Mouse (Mus musculus) midbrain, embryonic 15.5 days (tissue): ENCODE measurements at regions not wholly inside any gene's neighbourhood (a gene's known extent, or its start where the extent isn't known, plus 50 kb on each side); places are given as distances from the start of the nearest gene placed in this dataset.
"Not testable (repeated sequence)": the region's sequence is repeated elsewhere in the genome, so short reads cannot be mapped to it uniquely, and the experiment has no call there.

ENCODE experiments used
- ATAC-seq: fragments of 200-750 bp; cut with Nextera tagmentation; replicated peaks from 2 replicates; pipeline ENCODE4 v1.8.0; 2017; ENCODE audit warnings: moderate TSS enrichment
- H3K27ac ChIP-seq: fragments of 300-500 bp; sonication (generic); 2 replicates; pipeline ENCODE4 v1.5.1; 2015; ENCODE audit warnings: mild to moderate bottlenecking, inconsistent platforms
- H3K27me3 ChIP-seq: fragments of 300-500 bp; sonication (generic); replicated peaks from 2 replicates; pipeline ENCODE4 v1.6.1; 2015; ENCODE audit warnings: inconsistent platforms
- H3K36me3 ChIP-seq: fragments of 300-500 bp; sonication (generic); replicated peaks from 2 replicates; pipeline ENCODE4 v1.6.1; 2015; ENCODE audit warnings: inconsistent platforms
- H3K4me1 ChIP-seq: fragments of 300-500 bp; sonication (generic); 2 replicates; pipeline ENCODE4 v1.6.1; 2015; ENCODE audit warnings: inconsistent platforms
- H3K4me2 ChIP-seq: fragments of 300-500 bp; sonication (generic); 2 replicates; pipeline ENCODE4 v1.6.1; 2015; ENCODE audit warnings: inconsistent platforms, mild to moderate bottlenecking, moderate library complexity
- H3K4me3 ChIP-seq: fragments of 300-500 bp; sonication (generic); 2 replicates; pipeline ENCODE4 v1.5.1; 2015; ENCODE audit warnings: mild to moderate bottlenecking, inconsistent platforms
- H3K9ac ChIP-seq: fragments of 300-500 bp; sonication (generic); 2 replicates; pipeline ENCODE4 v1.6.1; 2015; ENCODE audit warnings: mild to moderate bottlenecking, inconsistent platforms
- H3K9me3 ChIP-seq: fragments of 300-500 bp; sonication (generic); 2 replicates; pipeline ENCODE4 v1.6.1; 2016; ENCODE audit warnings: inconsistent platforms
- WGBS: fragments of 180-500 bp; shearing (Covaris S2); methylation state at CpG from one replicate; pipeline ENCODE4 v1.1.7; 2015; ENCODE audit warnings: mixed read lengths; 5-methylcytosine and 5-hydroxymethylcytosine counted together

DNA sequence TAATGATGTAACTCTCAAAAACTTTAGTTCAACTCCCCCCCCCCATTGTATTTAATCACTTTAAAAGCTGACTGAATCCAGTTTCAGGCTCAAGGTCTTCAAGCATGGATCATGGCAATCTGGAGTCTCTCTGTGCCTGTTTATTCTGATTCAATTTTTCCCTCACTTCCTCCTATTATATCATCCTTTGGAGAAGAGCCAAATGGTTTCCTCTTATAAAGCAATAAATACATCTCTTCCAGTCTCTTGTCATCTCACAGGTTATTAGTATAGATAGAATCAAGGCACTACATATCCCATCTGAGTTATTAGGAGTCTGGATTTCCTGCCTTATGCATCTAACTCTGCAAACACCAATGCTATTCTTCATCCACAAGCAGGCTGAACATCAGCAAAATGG, 530.2 kb upstream of the Pdcd1 start:
- Histone ChIP-seq H3K4me3 (no peak overlapping the region), H3K9ac (no peak overlapping the region), H3K27ac (no peak overlapping the region), H3K4me1 (no peaks in the 10 kb centered on the region), H3K36me3 (no peaks in the 10 kb centered on the region), H3K9me3 (no peaks in the 10 kb centered on the region), H3K27me3 (no peaks in the 10 kb centered on the region), H3K4me2 (no peak overlapping the region)
- ATAC-seq, result no peak

DNA sequence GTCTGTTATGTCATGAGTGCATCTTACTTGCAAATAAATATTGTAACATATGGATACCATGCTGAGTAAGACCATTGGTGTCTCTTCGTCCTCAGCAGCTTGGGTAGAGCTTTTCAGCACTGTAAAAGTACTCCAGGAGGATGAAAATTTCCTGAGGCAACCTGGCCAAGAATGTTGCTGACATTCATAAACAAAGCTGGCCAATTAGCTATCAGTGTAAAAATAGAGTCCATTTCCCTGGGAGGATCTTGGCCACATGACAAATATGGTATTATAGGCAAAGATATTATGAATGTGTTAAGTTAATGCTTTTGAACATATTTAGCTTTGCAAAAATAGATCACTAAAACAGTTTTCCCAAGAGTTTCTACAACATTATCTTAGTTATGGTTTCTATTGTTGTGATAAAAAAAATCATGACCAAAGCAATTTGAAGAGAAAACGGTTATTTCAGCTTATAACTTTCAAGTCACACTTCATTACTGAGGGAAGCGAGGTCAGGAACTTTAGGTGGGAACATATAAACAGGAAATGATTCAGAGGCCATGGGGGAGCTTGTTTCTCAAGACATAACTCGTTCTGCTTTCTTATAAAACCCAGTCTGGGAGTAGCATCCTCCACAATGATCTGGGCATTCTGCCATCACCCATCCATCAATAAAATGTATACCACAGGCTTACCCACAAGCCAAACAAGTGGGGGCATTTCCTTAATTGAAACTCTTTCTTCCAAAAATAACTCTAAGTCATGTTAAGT, 529.5 kb upstream of the Pdcd1 start:
- Histone ChIP-seq H3K4me3 (no peak overlapping the region), H3K36me3 (no peaks in the 10 kb centered on the region), H3K27ac (no peak overlapping the region), H3K4me1 (no peaks in the 10 kb centered on the region), H3K4me2 (no peak overlapping the region), H3K9ac (no peak overlapping the region), H3K9me3 (no peaks in the 10 kb centered on the region), H3K27me3 (no peaks in the 10 kb centered on the region)
- WGBS, result 67% methylated on average over 4 of the region's 4 CpGs
- no peak for ATAC-seq

- WGBS, result 70% methylated on average over 4 of the region's 4 CpGs
- H3K27ac ChIP-seq, result no peak overlapping the region
- no peak overlapping the region for H3K4me3 ChIP-seq
- no peak overlapping the region for H3K9ac ChIP-seq
- no peak overlapping the region for H3K4me2 ChIP-seq
- no peaks in the 10 kb centered on the region for H3K36me3 ChIP-seq
- peak; percentile 33; the same call in 1 of the 2 replicates for ATAC-seq
- H3K9me3 ChIP-seq, result no peaks in the 10 kb centered on the region
- no peaks in the 10 kb centered on the region for H3K4me1 ChIP-seq
- no peaks in the 10 kb centered on the region for H3K27me3 ChIP-seq
These were observed 480.6 kb upstream of the Pdcd1 start for GRCm38 (mm10) chr1:94532773-94533541.

DNA sequence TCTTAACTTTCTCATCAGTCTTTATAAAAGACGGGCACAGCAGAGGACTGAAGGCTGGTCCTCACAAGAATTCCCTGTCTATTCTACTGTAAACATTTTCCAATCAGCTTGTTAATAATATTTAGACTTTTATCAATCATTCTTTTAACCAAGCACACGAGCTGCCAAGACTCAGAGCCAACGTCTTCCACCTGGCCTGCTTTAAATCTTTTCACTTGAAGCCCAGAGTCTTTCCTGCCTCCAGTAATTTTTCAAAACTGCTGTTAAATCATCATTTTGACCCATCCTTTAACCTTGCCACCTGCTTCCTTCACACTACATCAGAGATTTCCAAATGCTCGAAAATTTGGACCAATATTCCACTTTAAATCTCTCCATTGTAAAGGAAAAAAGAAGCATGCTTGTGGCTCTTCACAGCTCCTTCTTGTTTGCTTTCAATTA, 451.7 kb upstream of the Pdcd1 start:
- ATAC-seq, result peak; percentile 42; the same call in 1 of the 2 replicates
- Histone ChIP-seq H3K9ac (no peak overlapping the region), H3K27me3 (no peaks in the 10 kb centered on the region), H3K4me3 (no peak overlapping the region), H3K4me1 (no peaks in the 10 kb centered on the region), H3K27ac (no peak overlapping the region), H3K9me3 (no peaks in the 10 kb centered on the region), H3K36me3 (no peaks in the 10 kb centered on the region), H3K4me2 (no peak overlapping the region)
- 56% methylated on average over 4 of the region's 4 CpGs for WGBS

DNA sequence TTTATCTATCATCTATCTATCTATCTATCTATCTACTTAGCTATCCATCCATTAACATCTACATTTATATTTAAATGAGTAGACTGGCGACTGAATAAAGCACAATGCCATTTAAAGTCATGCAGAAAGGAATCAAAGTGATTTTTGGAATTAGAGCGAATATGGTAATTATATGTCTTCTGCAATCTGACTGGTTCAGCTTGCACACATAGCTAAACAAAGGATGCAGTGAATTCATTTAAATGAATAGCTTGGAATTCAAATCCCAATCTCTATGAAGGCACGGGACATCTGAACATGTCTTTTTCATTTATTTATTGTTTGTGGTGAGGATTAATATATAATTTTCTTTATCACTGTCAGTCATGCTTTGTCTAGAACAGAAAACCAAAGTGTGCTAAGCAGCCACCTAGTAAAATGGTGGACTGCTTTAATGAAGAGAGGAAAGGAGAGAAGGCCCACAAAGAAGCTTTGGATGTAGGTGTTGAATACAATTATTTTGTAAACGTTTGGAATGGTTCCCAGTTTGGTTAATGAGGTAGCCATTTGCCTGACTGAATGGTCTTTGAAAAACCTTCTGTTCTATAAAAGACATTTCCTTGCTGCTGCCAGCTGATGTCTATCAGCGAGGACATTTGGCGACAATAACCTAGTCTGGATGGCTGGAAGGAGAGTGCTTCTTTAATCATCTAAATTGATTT, 451.2 kb upstream of the Pdcd1 start:
- 50% methylated on average over 6 of the region's 6 CpGs for WGBS
- Histone ChIP-seq H3K4me3 (no peak overlapping the region), H3K27ac (no peak overlapping the region), H3K9ac (no peak overlapping the region), H3K4me2 (no peak overlapping the region), H3K36me3 (no peaks in the 10 kb centered on the region), H3K9me3 (no peaks in the 10 kb centered on the region), H3K27me3 (no peaks in the 10 kb centered on the region), H3K4me1 (no peaks in the 10 kb centered on the region)
- peak; percentile 82 for ATAC-seq

DNA sequence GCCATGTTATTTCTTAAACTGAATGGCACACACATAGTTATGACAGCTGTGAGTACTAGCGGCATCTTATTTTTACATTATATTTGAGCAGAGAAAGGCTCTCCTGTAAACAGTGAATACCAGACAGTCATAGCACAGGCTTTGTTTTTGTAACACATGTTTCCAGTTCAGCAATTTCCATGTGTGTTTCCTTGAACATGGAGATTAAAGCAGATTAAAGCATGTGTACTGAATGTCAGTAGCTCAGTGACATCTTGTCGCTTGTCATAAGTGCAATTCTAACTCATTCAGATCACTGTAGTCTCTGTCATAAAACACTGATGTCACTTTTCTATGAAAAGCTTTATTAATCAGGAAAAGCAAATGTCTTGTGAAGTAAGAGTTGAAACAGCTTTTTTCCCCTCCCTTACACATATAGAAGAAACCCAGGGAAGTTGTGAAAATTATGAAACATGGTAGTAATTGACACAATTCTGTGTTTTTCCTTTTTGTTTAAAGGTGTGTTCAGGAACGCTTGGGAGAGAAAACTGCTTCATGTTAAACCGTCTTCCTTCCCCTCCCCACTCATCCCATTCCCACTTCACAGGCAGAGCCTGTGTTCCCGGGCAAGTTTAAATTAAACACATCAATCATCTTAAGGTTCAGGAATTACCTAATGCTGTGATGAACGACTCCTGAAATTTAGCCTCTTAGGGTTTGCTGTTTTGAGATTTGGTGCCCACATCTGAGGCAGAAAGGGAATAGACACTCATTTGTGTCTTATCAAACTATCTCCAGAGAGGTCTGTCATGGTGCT, 449.9 kb upstream of the Pdcd1 start:
- ATAC-seq, result 0 out of 2 replicates have a peak, but pooled peaks have one; percentile 33
- Histone ChIP-seq H3K27me3 (no peaks in the 10 kb centered on the region), H3K4me1 (no peaks in the 10 kb centered on the region), H3K4me3 (no peak overlapping the region), H3K4me2 (no peak overlapping the region), H3K36me3 (no peaks in the 10 kb centered on the region), H3K9me3 (no peaks in the 10 kb centered on the region), H3K27ac (no peak overlapping the region), H3K9ac (no peak overlapping the region)
- 72% methylated on average over 6 of the region's 6 CpGs for WGBS

- no peaks in the 10 kb centered on the region for H3K36me3 ChIP-seq
- no peaks in the 10 kb centered on the region for H3K27me3 ChIP-seq
- H3K4me3 ChIP-seq, result no peak overlapping the region
- H3K4me2 ChIP-seq, result no peak overlapping the region
- H3K27ac ChIP-seq, result no peak overlapping the region
- no peaks in the 10 kb centered on the region for H3K4me1 ChIP-seq
- H3K9ac ChIP-seq, result no peak overlapping the region
- no peak for ATAC-seq
- 93% methylated on average over 2 of the region's 2 CpGs for WGBS
- H3K9me3 ChIP-seq, result no peaks in the 10 kb centered on the region
These were observed 444.6 kb upstream of the Pdcd1 start for GRCm38 (mm10) chr1:94496992-94497391.

DNA sequence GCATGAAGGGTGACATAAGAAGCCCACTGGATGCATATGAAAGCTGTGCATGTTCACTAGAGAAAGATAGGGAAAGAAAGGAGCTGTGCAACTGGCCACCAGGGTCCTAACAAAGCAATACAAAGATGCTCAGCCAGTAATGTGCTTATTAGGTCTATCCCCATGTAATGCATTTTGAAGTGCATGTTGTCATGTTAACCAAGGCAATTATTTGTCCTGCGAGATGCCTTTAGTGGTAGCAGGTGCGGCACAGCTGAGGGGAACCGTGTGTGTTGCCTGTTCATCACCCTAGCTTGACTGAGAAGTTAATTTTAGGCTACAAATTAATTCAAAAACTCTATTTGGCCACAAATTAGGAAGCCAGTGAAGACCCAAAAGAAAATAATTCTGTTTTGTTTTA, 444.0 kb upstream of the Pdcd1 start:
- WGBS, result 81% methylated on average over 3 of the region's 3 CpGs
- H3K9me3 ChIP-seq, result no peaks in the 10 kb centered on the region
- H3K27me3 ChIP-seq, result no peaks in the 10 kb centered on the region
- no peak overlapping the region for H3K27ac ChIP-seq
- no peak overlapping the region for H3K4me3 ChIP-seq
- no peak overlapping the region for H3K9ac ChIP-seq
- no peak overlapping the region for H3K4me2 ChIP-seq
- H3K4me1 ChIP-seq, result no peaks in the 10 kb centered on the region
- no peak for ATAC-seq
- H3K36me3 ChIP-seq, result no peaks in the 10 kb centered on the region

DNA sequence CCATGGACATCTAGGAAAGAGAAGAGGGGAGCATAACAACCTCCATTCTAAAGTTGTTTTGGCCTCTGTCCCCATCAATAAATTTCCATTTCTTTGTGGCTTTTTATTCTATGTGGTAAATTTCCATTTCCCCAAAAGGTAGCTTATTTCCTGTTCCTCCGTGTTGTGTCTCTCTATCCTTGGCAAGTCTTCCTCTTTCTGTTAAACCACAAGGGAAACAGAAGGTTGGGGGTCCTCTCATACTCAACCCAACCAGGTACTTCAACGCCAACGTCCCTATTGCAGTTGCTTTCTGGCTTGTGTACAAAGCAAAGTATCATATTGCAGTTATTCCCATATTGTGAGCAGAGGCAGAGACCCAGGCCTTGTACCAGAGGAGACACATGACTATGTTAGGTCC, 434.7 kb upstream of the Pdcd1 start:
- H3K27ac ChIP-seq, result no peak overlapping the region
- no peak overlapping the region for H3K9ac ChIP-seq
- ATAC-seq, result no peak
- no peak overlapping the region for H3K4me3 ChIP-seq
- no peaks in the 10 kb centered on the region for H3K36me3 ChIP-seq
- no peak overlapping the region for H3K4me2 ChIP-seq
- no peaks in the 10 kb centered on the region for H3K27me3 ChIP-seq
- H3K9me3 ChIP-seq, result no peaks in the 10 kb centered on the region
- WGBS, result 92% methylated on average over 3 of the region's 3 CpGs
- no peaks in the 10 kb centered on the region for H3K4me1 ChIP-seq

DNA sequence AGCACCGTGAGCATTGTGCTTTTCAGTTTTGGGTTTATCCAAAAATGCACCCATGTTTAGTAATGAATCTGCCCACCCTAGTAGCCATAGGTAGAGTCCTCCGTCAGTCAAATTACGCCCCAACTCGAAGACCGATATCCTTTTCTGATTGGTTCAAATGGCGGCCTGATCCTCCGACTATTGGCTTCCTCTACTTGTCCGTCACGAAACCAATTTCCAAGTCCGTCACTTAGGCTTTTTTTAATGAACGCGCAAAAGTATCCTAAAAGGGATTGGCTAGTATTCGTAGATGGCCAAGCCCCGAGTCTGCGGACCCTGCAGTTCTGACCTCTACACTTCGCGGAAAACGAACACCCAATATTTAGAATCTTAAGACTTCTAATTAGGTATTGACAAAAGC, 417.5 kb upstream of the Pdcd1 start:
- not testable (repeated sequence) for H3K27me3 ChIP-seq, H3K9ac ChIP-seq, H3K36me3 ChIP-seq, H3K9me3 ChIP-seq, H3K4me3 ChIP-seq, H3K27ac ChIP-seq, H3K4me2 ChIP-seq, H3K4me1 ChIP-seq
- 96% methylated on average over 18 of the region's 18 CpGs for WGBS
- peak; percentile 97 for ATAC-seq

DNA sequence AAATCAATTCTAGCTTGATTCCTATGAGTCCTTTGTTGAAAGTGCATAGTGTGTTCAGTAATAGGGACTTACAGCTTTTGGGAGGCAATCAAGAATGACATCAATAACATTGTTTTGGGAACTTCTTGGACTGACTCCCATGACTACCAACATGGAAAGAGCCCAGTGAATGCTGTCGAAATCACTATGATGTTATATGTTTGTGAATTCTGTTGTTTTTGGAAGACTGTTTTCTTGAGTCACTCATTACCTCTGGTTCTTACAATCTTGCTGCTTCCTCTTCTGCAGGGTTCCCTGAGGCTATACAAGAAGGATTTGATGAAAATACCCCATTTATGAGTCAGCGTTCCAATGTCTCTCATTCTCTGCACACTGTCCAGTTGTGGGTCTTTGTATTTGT, 371.4 kb upstream of the Pdcd1 start:
- Histone ChIP-seq H3K4me3 (no peak overlapping the region), H3K9me3 (no peaks in the 10 kb centered on the region), H3K4me1 (no peaks in the 10 kb centered on the region), H3K27ac (no peak overlapping the region), H3K9ac (no peak overlapping the region), H3K36me3 (no peaks in the 10 kb centered on the region), H3K27me3 (no peaks in the 10 kb centered on the region), H3K4me2 (no peak overlapping the region)
- ATAC-seq, result no peak
- WGBS, result 92% methylated on average over 2 of the region's 2 CpGs

DNA sequence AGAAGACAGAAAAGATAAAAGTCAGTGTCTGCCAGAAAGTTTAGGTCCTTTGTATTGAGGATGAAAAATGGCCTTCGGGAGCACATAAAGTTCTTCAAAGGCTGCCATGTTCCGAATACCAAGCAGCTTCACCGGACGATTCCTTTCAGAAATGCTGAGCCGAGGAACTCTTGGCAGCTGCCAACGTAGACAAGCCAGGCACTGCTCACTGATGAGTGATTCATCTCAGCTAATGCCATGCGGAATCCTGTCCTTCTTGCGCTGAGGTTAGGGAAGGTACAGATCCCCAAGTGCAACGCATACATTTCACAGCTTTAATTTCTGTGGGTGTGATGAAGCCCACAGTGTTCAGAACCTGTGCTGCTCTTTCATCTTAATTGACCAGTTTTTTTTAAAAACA, 360.7 kb upstream of the Pdcd1 start:
- Histone ChIP-seq H3K4me3 (no peak overlapping the region), H3K27me3 (no peaks in the 10 kb centered on the region), H3K9ac (no peak overlapping the region), H3K36me3 (no peaks in the 10 kb centered on the region), H3K4me1 (peaks cover 6% of the 10 kb centered on the region; the same call in 1 of the 2 replicates), H3K27ac (no peak overlapping the region), H3K9me3 (no peaks in the 10 kb centered on the region), H3K4me2 (peak overlapping the region; percentile 32; the same call in 1 of the 2 replicates)
- 27% methylated on average over 9 of the region's 9 CpGs for WGBS
- ATAC-seq, result peak; percentile 92
